Mouse (Mus musculus) kidney, embryonic 15.5 days (tissue): Measurements from ENCODE around the gene Sumo2. TPM values are rescaled to one million over a fixed set of nuclear protein-coding genes. Genes with fewer than 3 reads are reported as not detected.
"Not testable (repeated sequence)": the region's sequence is repeated elsewhere in the genome, so short reads cannot be mapped to it uniquely, and the experiment has no call there.

Experiments
- ATAC-seq: fragments of 200-750 bp; cut with Nextera tagmentation; replicated peaks from 2 replicates; pipeline ENCODE4 v1.8.0; 2017; ENCODE audit warnings: moderate TSS enrichment; ENCODE audit not compliant: low FRiP score
- H3K27ac ChIP-seq: fragments of 300-500 bp; sonication (generic); 2 replicates; pipeline ENCODE4 v1.5.1; 2015; ENCODE audit warnings: mild to moderate bottlenecking, inconsistent platforms
- H3K27me3 ChIP-seq: fragments of 300-500 bp; sonication (generic); 2 replicates; pipeline ENCODE4 v1.6.1; 2015; ENCODE audit warnings: inconsistent platforms
- H3K36me3 ChIP-seq: fragments of 300-500 bp; sonication (generic); 2 replicates; pipeline ENCODE4 v1.6.1; 2015; ENCODE audit warnings: inconsistent platforms
- H3K4me1 ChIP-seq: fragments of 300-500 bp; sonication (generic); 2 replicates; pipeline ENCODE4 v1.6.1; 2015; ENCODE audit warnings: inconsistent platforms
- H3K4me2 ChIP-seq: fragments of 300-500 bp; sonication (generic); 2 replicates; pipeline ENCODE4 v1.6.1; 2015; ENCODE audit warnings: moderate library complexity, mild to moderate bottlenecking, inconsistent platforms
- H3K4me3 ChIP-seq: fragments of 300-500 bp; sonication (generic); replicated peaks from 2 replicates; pipeline ENCODE4 v1.5.1; 2015; ENCODE audit warnings: mild to moderate bottlenecking, inconsistent platforms
- H3K9ac ChIP-seq: fragments of 300-500 bp; sonication (generic); 2 replicates; pipeline ENCODE4 v1.6.1; 2015; ENCODE audit warnings: mild to moderate bottlenecking, inconsistent platforms
- H3K9me3 ChIP-seq: fragments of 300-500 bp; sonication (generic); replicated peaks from 2 replicates; pipeline ENCODE4 v1.6.1; 2016; ENCODE audit warnings: inconsistent platforms
- WGBS: fragments of 180-500 bp; shearing (Covaris S2); methylation state at CpG from one replicate; pipeline ENCODE4 v1.1.7; 2015; ENCODE audit warnings: mixed read lengths; 5-methylcytosine and 5-hydroxymethylcytosine counted together
- polyA plus RNA-seq: library from polyadenylated mRNA; unstranded; fragments of >200 nt; fragmentation: Nextera tagmentation; extraction: Ambion mirVana; gene quantifications from 2 replicates; pipeline ENCODE4 v1.2.1, GENCODE M21; 2015

Sumo2 gene
- polyA plus RNA-seq, 1 experiment from 2014 or later: 1,007 TPM

DNA sequence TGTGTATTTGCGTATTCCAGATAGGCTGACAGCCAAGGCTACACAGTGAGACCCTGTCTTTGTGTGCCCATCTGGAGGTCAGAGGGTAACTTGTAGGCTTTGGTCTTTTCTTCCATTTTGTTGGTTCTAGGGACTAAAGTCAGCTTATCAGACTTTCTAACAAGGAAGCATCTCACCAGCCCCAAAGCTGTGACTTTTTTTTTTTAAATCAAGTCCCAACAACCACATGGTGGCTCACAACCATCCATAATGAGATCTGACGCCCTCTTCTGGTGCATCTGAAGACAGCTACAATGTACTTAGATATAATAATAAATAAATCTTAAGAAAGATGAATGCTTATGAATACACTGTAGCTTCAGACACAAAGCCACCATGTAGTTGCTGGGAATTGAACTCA, 2.0 kb upstream of the Sumo2 start:
- Histone ChIP-seq H3K9me3 (no peaks in the 10 kb centered on the region), H3K4me3 (no peak overlapping the region), H3K36me3 (peaks cover 12% of the 10 kb centered on the region), H3K27me3 (no peaks in the 10 kb centered on the region; the same call in 1 of the 2 replicates), H3K27ac (no peak overlapping the region), H3K4me2 (no peak overlapping the region), H3K4me1 (peaks cover 20% of the 10 kb centered on the region), H3K9ac (no peak overlapping the region)
- 70% methylated on average over 2 of the region's 2 CpGs for WGBS
- no peak for ATAC-seq

GRCm38 (mm10) chr11:115536856-115537568, 936 bp upstream of the Sumo2 start:
- peak overlapping the region; percentile 99 for H3K4me3 ChIP-seq
- peak overlapping the region; percentile 100 for H3K27ac ChIP-seq
- no peak for ATAC-seq

DNA sequence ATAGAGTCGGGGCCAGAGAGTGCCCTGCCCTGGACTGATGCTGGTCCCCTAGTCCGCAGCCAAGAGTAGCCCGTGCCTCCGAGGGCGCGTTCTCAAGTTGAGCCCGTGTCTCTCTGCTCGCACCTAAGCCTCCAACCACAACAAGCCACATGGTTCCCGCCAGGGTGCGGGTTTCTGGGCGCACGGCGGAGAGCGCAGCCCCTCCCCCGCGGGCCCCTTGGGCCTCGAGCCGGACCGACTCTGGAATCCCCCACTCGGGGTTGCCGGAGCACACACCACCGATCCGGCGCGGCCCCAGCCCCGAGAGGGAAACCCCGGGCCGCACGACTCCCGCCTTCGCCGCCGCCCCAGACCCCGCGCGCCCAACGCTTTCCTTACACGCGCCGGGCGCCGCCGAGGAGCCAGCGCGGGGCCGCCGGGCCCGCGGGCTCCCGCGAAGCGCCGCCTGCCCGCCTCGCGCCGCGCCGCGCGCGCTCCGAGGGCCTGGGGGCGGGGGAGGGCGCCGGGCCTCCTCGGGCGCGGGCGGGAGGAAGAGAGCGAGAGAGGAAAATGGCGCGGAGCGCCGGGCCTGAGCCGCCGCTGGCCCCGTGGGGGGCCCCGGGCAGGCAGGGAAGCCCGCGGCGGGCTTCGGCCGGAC, 557 bp downstream of the Sumo2 start:
- Histone ChIP-seq H3K9me3 (no peaks in the 10 kb centered on the region), H3K4me3 (peak overlapping the region; percentile 99), H3K36me3 (peaks cover 36% of the 10 kb centered on the region), H3K9ac (peak overlapping the region; percentile 99), H3K27ac (peak overlapping the region; percentile 100), H3K4me2 (peak overlapping the region; percentile 65), H3K27me3 (no peaks in the 10 kb centered on the region), H3K4me1 (peaks cover 26% of the 10 kb centered on the region)
- peak; percentile 84 for ATAC-seq
- under 1% methylated on average over 78 of the region's 84 CpGs for WGBS

More at GRCm38 (mm10) chr11:115536856-115537568, 936 bp upstream of the Sumo2 start:
- 82% methylated on average over 10 of the region's 10 CpGs for WGBS
- H3K9ac ChIP-seq: no peak overlapping the region
- peaks cover 26% of the 10 kb centered on the region for H3K4me1 ChIP-seq
- no peaks in the 10 kb centered on the region for H3K9me3 ChIP-seq
- peaks cover 22% of the 10 kb centered on the region for H3K36me3 ChIP-seq
- H3K4me2 ChIP-seq: peak overlapping the region; percentile 65
- H3K27me3 ChIP-seq: no peaks in the 10 kb centered on the region

- no peaks in the 10 kb centered on the region for H3K27me3 ChIP-seq
- H3K4me3 ChIP-seq: peak overlapping the region; percentile 99
- peaks cover 26% of the 10 kb centered on the region for H3K4me1 ChIP-seq
- H3K4me2 ChIP-seq: peak overlapping the region; percentile 65
- peaks cover 43% of the 10 kb centered on the region for H3K36me3 ChIP-seq
- H3K9ac ChIP-seq: peak overlapping the region; percentile 99
- 4% methylated on average over 11 of the region's 11 CpGs for WGBS
- H3K27ac ChIP-seq: peak overlapping the region; percentile 100
- no peak for ATAC-seq
- no peaks in the 10 kb centered on the region for H3K9me3 ChIP-seq
Observed at GRCm38 (mm10) chr11:115534759-115535371, 1.2 kb downstream of the Sumo2 start.

GRCm38 (mm10) chr11:115526446-115526845, 9.6 kb downstream of the Sumo2 start:
- H3K4me1 ChIP-seq, H3K4me3 ChIP-seq, H3K9ac ChIP-seq, ATAC-seq, H3K27ac ChIP-seq, H3K9me3 ChIP-seq, H3K27me3 ChIP-seq, H3K4me2 ChIP-seq: not testable (repeated sequence)
- H3K36me3 ChIP-seq: peaks cover 92% of the 10 kb centered on the region
- 77% methylated on average over 3 of the region's 3 CpGs for WGBS

DNA sequence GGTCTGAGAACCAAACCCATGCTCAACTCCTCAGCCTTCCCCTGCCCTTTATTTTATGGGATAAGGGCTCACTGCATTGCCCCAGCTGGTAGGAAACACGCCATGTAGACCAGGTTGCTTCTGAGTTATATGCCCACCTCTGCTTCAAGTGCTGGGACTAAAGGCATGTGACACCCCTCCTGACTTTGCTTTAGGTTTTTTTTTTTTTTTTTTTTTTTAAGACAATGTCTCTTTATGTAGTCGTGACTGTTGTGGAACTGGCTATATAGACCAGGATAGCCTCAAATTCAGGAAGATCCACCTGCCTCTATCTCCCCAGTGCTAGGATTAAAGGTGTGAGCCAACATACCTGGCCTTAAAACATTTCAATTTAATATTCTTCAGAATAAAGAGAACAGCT, 13.4 kb downstream of the Sumo2 start:
- WGBS: 83% methylated on average over 2 of the region's 2 CpGs
- H3K9me3 ChIP-seq: no peaks in the 10 kb centered on the region
- peaks cover 4% of the 10 kb centered on the region; the same call in 1 of the 2 replicates for H3K4me1 ChIP-seq
- H3K27me3 ChIP-seq: no peaks in the 10 kb centered on the region
- no peak for ATAC-seq
- no peak overlapping the region for H3K27ac ChIP-seq
- H3K9ac ChIP-seq: no peak overlapping the region
- H3K4me3 ChIP-seq: no peak overlapping the region
- H3K4me2 ChIP-seq: no peak overlapping the region
- peaks cover 57% of the 10 kb centered on the region for H3K36me3 ChIP-seq

DNA sequence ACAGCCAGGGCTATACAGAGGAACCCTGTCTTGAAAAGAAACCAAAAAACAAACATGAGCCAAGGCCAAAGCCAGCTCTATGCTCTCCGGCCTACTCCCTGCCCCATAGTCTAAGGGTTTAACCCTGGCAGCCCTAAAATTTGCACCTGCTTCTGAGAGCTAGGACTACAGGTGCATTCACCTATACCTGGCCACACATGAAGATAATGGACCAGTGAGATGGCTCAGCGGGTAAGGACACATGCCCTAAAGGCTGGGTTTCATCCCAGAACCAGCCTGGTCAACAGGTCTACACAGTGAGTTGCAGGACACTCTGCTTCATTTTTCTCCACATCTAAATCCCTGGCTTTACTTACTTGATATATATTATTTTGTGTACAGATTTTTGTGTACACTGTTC, 13.8 kb downstream of the Sumo2 start:
- no peak overlapping the region for H3K4me3 ChIP-seq
- no peak for ATAC-seq
- H3K27me3 ChIP-seq: no peaks in the 10 kb centered on the region
- H3K9me3 ChIP-seq: no peaks in the 10 kb centered on the region
- no peak overlapping the region for H3K4me2 ChIP-seq
- H3K36me3 ChIP-seq: peaks cover 53% of the 10 kb centered on the region
- no peak overlapping the region for H3K9ac ChIP-seq
- peaks cover 4% of the 10 kb centered on the region; the same call in 1 of the 2 replicates for H3K4me1 ChIP-seq
- H3K27ac ChIP-seq: no peak overlapping the region
- 93% methylated on average over 2 of the region's 2 CpGs for WGBS

DNA sequence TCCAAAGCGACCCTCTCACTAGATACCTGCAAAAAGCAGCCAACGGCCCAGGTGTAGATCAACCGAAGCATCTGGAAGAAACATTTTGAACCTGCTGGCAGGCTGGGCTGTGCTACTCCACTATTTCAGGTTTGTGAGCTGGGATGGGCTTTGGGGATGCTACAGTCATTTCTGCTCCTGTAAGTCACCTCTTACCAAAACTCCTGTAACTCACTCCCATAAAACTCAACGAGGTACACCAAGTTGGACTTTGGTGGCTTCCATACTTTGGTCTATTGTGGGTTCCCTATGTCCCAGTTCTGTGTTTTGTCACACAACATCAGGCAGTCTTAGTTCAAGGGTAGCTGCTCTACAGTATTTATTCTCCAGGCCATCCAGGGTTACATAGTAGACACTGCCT, 15.0 kb downstream of the Sumo2 start:
- Histone ChIP-seq H3K4me3 (no peak overlapping the region), H3K4me2 (no peak overlapping the region), H3K4me1 (peaks cover 4% of the 10 kb centered on the region; the same call in 1 of the 2 replicates), H3K9me3 (no peaks in the 10 kb centered on the region), H3K27ac (no peak overlapping the region), H3K27me3 (no peaks in the 10 kb centered on the region), H3K9ac (no peak overlapping the region), H3K36me3 (peaks cover 41% of the 10 kb centered on the region)
- ATAC-seq: no peak
- WGBS: 82% methylated on average over 4 of the region's 4 CpGs

GRCm38 (mm10) chr11:115520218-115520617, 15.9 kb downstream of the Sumo2 start:
- WGBS: 89% methylated on average over 2 of the region's 2 CpGs
- Histone ChIP-seq H3K9ac (no peak overlapping the region), H3K27ac (no peak overlapping the region), H3K9me3 (no peaks in the 10 kb centered on the region), H3K27me3 (no peaks in the 10 kb centered on the region), H3K4me1 (peaks cover 4% of the 10 kb centered on the region; the same call in 1 of the 2 replicates), H3K4me2 (no peak overlapping the region), H3K4me3 (no peak overlapping the region), H3K36me3 (peaks cover 32% of the 10 kb centered on the region)
- ATAC-seq: no peak

DNA sequence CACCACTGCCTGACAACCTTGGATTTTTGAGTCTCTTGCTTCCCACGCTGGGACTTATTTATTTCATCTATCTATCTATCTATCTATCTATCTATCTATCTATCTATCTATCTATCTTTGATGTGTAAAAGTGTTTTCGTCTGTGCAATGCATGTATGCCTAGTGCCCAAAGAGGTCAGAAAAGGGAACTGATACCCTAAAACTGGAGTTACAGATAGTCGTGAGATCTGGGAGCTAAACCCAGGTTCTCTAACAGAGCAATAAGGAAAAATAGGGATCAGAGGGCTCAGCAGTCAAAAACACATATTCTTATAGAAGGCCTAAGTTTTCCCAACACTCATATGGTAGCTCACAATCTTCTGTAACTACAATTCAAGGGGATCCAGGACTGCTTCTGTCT, 16.5 kb downstream of the Sumo2 start:
- no peaks in the 10 kb centered on the region for H3K9me3 ChIP-seq
- peaks cover 26% of the 10 kb centered on the region for H3K36me3 ChIP-seq
- peaks cover 8% of the 10 kb centered on the region; the same call in 1 of the 2 replicates for H3K4me1 ChIP-seq
- WGBS: 84% methylated on average over 3 of the region's 3 CpGs
- no peak overlapping the region for H3K9ac ChIP-seq
- ATAC-seq: no peak
- no peak overlapping the region for H3K4me2 ChIP-seq
- no peak overlapping the region for H3K4me3 ChIP-seq
- H3K27me3 ChIP-seq: no peaks in the 10 kb centered on the region
- no peak overlapping the region for H3K27ac ChIP-seq

DNA sequence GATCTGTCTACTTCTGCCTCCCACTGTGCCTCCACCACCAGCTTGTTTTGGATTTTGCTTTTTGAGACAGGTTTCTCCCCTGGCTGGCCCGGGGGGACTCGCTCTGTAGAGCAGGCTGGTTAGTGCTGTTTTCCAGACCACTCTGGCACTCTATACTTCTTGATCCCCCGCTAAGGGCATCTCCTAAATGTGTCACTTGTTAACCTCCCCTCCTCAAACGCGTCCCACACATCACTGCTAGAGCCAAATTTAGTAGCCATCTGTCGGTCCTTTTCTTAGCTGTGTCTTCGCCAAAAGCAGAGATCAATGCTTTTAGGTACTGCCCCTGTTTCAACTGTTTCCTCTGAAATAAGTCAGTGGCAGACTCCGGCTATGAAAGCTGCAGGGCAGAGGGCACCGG, 17.4 kb downstream of the Sumo2 start:
- Histone ChIP-seq H3K4me2 (no peak overlapping the region), H3K9me3 (no peaks in the 10 kb centered on the region), H3K9ac (no peak overlapping the region), H3K27me3 (no peaks in the 10 kb centered on the region), H3K4me3 (no peak overlapping the region), H3K36me3 (peaks cover 17% of the 10 kb centered on the region), H3K27ac (no peak overlapping the region), H3K4me1 (peaks cover 8% of the 10 kb centered on the region; the same call in 1 of the 2 replicates)
- no peak for ATAC-seq
- WGBS: 47% methylated on average over 9 of the region's 9 CpGs

DNA sequence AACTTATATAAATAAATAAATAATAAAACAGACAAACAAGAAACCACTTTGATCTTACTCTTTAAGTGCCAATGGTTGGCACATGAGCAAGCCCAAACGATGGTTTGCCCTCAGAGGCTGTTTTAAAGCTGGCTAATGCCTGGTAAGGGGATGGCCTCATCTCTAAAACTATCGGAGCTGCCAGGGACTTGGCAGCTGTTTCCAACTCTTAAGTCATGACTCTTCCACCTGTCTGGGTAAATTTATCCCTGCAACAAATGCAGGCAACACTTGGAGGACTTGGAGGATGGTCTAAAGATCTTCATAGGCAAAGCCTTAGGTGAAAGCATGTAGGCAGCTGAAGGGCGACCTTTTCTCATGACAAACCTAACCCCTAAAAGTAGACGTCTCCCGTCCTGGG, 19.1 kb downstream of the Sumo2 start:
- Histone ChIP-seq H3K9me3 (no peaks in the 10 kb centered on the region), H3K4me3 (no peak overlapping the region), H3K36me3 (peaks cover 6% of the 10 kb centered on the region), H3K9ac (no peak overlapping the region), H3K4me2 (no peak overlapping the region), H3K4me1 (peaks cover 18% of the 10 kb centered on the region), H3K27ac (no peak overlapping the region), H3K27me3 (no peaks in the 10 kb centered on the region)
- WGBS: 79% methylated on average over 5 of the region's 5 CpGs
- ATAC-seq: no peak
